Comparison of ENCODE assay signal across 7 mouse cellular contexts in the genomic region with DNA sequence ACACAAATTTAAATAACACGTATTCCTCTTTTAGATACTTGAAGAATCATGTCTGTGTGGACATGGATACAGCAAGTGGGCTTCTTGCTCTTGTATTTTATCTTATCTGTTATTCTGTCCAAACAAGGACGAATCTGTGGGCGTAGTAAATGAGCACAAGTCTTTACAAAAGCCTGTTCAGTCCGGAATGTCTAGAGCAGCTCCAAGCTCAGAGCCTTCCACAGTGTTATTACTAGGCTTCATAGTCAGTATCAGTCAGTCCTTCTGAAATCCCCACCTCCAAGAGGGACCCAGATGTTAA. TPM values are rescaled to one million over a fixed set of nuclear protein-coding genes. Genes with fewer than 3 reads are reported as not detected.
DNase-seq lines count a peak whose midpoint lies in the region; ATAC-seq lines count a peak whose summit lies in the region.

No protein-coding gene starts in this region.

- H3K9ac ChIP-seq in liver, embryonic 11.5 days (ENCODE audit: low read depth, low read length) = no peak overlapping the region
- peak overlapping the region; percentile 86; the same call in 1 of the 2 replicates for H3K9ac ChIP-seq in forebrain, embryonic 11.5 days (ENCODE audit: low read length)
- H3K9ac ChIP-seq in hindbrain, embryonic 13.5 days = no peak overlapping the region
- H3K9ac ChIP-seq in midbrain, embryonic 15.5 days = no peak overlapping the region

- peak overlapping the region; percentile 73; the same call in 1 of the 2 replicates for H3K4me2 ChIP-seq in liver, embryonic 11.5 days
- no peak overlapping the region; the same call in 1 of the 2 replicates for H3K4me2 ChIP-seq in forebrain, embryonic 11.5 days (ENCODE audit: low read depth, low read length, severe bottlenecking)
- no peak overlapping the region for H3K4me2 ChIP-seq in hindbrain, embryonic 13.5 days
- peak overlapping the region; percentile 49; the same call in 1 of the 2 replicates for H3K4me2 ChIP-seq in midbrain, embryonic 15.5 days

- WGBS in liver, embryonic 11.5 days = 64% methylated on average over 4 of the region's 4 CpGs
- 82% methylated on average over 4 of the region's 4 CpGs for WGBS in forebrain, embryonic 11.5 days
- 77% methylated on average over 4 of the region's 4 CpGs for WGBS in hindbrain, embryonic 13.5 days
- 70% methylated on average over 4 of the region's 4 CpGs for WGBS in midbrain, embryonic 15.5 days

- no peaks in the 10 kb centered on the region; the same call in 1 of the 2 replicates for H3K4me1 ChIP-seq in liver, embryonic 11.5 days (replicated peaks; ENCODE audit: control insufficient read depth, insufficient read depth, low read length)
- 0 out of 2 replicates have a peak, but pooled peaks cover 2% of the 10 kb centered on the region for H3K4me1 ChIP-seq in forebrain, embryonic 11.5 days (replicated peaks; ENCODE audit: control insufficient read depth, insufficient read depth, low read length)
- peaks cover 20% of the 10 kb centered on the region for H3K4me1 ChIP-seq in hindbrain, embryonic 13.5 days (replicated peaks)
- H3K4me1 ChIP-seq in midbrain, embryonic 15.5 days = peaks cover 18% of the 10 kb centered on the region

- no peaks in the 10 kb centered on the region for H3K27me3 ChIP-seq in liver, embryonic 11.5 days (replicated peaks; ENCODE audit: control insufficient read depth, insufficient read depth, low read length)
- H3K27me3 ChIP-seq in forebrain, embryonic 11.5 days (ENCODE audit: control insufficient read depth, insufficient read depth, low read length) = no peaks in the 10 kb centered on the region
- H3K27me3 ChIP-seq in hindbrain, embryonic 13.5 days = no peaks in the 10 kb centered on the region
- no peaks in the 10 kb centered on the region for H3K27me3 ChIP-seq in midbrain, embryonic 15.5 days (replicated peaks)

- H3K9me3 ChIP-seq in liver, embryonic 11.5 days (ENCODE audit: control insufficient read depth, low read length) = no peaks in the 10 kb centered on the region
- no peaks in the 10 kb centered on the region for H3K9me3 ChIP-seq in forebrain, embryonic 11.5 days (ENCODE audit: control insufficient read depth, low read length)
- no peaks in the 10 kb centered on the region for H3K9me3 ChIP-seq in hindbrain, embryonic 13.5 days
- no peaks in the 10 kb centered on the region for H3K9me3 ChIP-seq in midbrain, embryonic 15.5 days

- DNase-seq in liver, embryonic 11.5 days (ENCODE audit: low spot score) = no peak
- DNase-seq in liver = no peak
- DNase-seq in forebrain, embryonic 11.5 days (ENCODE audit: low spot score) = no peak
- DNase-seq in kidney, adult 9 months = no peak

- H3K36me3 ChIP-seq in liver, embryonic 11.5 days (ENCODE audit: control insufficient read depth, insufficient read depth, low read length) = no peaks in the 10 kb centered on the region
- H3K36me3 ChIP-seq in forebrain, embryonic 11.5 days (ENCODE audit: control insufficient read depth, insufficient read depth, low read length) = no peaks in the 10 kb centered on the region
- no peaks in the 10 kb centered on the region for H3K36me3 ChIP-seq in hindbrain, embryonic 13.5 days
- no peaks in the 10 kb centered on the region for H3K36me3 ChIP-seq in midbrain, embryonic 15.5 days (replicated peaks)

- no peak overlapping the region for H3K27ac ChIP-seq in liver, embryonic 11.5 days (ENCODE audit: low read depth, low read length)
- no peak overlapping the region for H3K27ac ChIP-seq in forebrain, embryonic 11.5 days (ENCODE audit: low read depth, low read length)
- H3K27ac ChIP-seq in hindbrain, embryonic 13.5 days = peak overlapping the region; percentile 98
- peak overlapping the region; percentile 95 for H3K27ac ChIP-seq in midbrain, embryonic 15.5 days

- no peak overlapping the region for H3K4me3 ChIP-seq in liver, embryonic 11.5 days (ENCODE audit: low read depth, low read length)
- H3K4me3 ChIP-seq in forebrain, embryonic 11.5 days (ENCODE audit: low read depth, low read length) = no peak overlapping the region
- H3K4me3 ChIP-seq in hindbrain, embryonic 13.5 days = no peak overlapping the region
- no peak overlapping the region for H3K4me3 ChIP-seq in midbrain, embryonic 15.5 days

- ATAC-seq in liver, embryonic 11.5 days (replicated peaks; ENCODE audit: low FRiP score) = no peak
- 0 out of 2 replicates have a peak, but pooled peaks have one; percentile 4 for ATAC-seq in forebrain, embryonic 11.5 days (replicated peaks; ENCODE audit: low FRiP score)
- 0 out of 2 replicates have a peak, but pooled peaks have one; percentile 29 for ATAC-seq in hindbrain, embryonic 13.5 days (ENCODE audit: low FRiP score)
- 0 out of 2 replicates have a peak, but pooled peaks have one; percentile 12 for ATAC-seq in midbrain, embryonic 15.5 days (replicated peaks)
- ATAC-seq in erythroblast, adult 5-6 weeks (replicated peaks; ENCODE audit: low FRiP score, poor library complexity, severe bottlenecking) = no peak

RNA-seq across cellular contexts. Expression of a gene that starts 52.2 kb away (rescaled TPM):
- polyA plus RNA-seq in liver, embryonic 11.5 days (2014; fragmentation: Nextera tagmentation; extraction: Ambion mirVana) = 0.36 and 0.99 TPM in 2 replicates
- polyA plus RNA-seq in forebrain, embryonic 11.5 days (2014; fragmentation: Nextera tagmentation; extraction: Ambion mirVana) = 1.1 and 1.5 TPM in 2 replicates
- 4.0 and 5.0 TPM in 2 replicates for polyA plus RNA-seq in hindbrain, embryonic 13.5 days (2015; fragmentation: Nextera tagmentation; extraction: Ambion mirVana)
- 8.2 and 8.6 TPM in 2 replicates for polyA plus RNA-seq in midbrain, embryonic 15.5 days (2015; fragmentation: Nextera tagmentation; extraction: Ambion mirVana)
- total RNA-seq in erythroblast, adult 5-6 weeks (2015; ENCODE audit: low replicate concordance) = 0.42 TPM in 1 of 2 replicates, not detected in the other
- not detected in 2 replicates for total RNA-seq in erythroblast, adult 5-6 weeks (2017; ENCODE audit: low replicate concordance)

Comparison
In these comparisons a context has a peak if more than half of its experiments do, and no peak if none do; other contexts are left out.
1. ATAC-seq: peak in forebrain, embryonic 11.5 days (single experiment), hindbrain, embryonic 13.5 days (single experiment) and midbrain, embryonic 15.5 days (single experiment); none in liver, embryonic 11.5 days (single experiment) and erythroblast, adult 5-6 weeks (single experiment).
2. H3K27ac ChIP-seq: peak in hindbrain, embryonic 13.5 days (single experiment) and midbrain, embryonic 15.5 days (single experiment); none in liver, embryonic 11.5 days (single experiment) and forebrain, embryonic 11.5 days (single experiment).
3. H3K4me2 ChIP-seq: peak in liver, embryonic 11.5 days (single experiment) and midbrain, embryonic 15.5 days (single experiment); none in forebrain, embryonic 11.5 days (single experiment) and hindbrain, embryonic 13.5 days (single experiment).